Mouse (Mus musculus): ENCODE results near the gene Tmem104. TPM values are rescaled to one million over a fixed set of nuclear protein-coding genes. Genes with fewer than 3 reads are reported as not detected.

The Tmem104 gene
- total RNA-seq, 2 experiments from 2014 or later, result 4.5 to 6.0 TPM

DNA sequence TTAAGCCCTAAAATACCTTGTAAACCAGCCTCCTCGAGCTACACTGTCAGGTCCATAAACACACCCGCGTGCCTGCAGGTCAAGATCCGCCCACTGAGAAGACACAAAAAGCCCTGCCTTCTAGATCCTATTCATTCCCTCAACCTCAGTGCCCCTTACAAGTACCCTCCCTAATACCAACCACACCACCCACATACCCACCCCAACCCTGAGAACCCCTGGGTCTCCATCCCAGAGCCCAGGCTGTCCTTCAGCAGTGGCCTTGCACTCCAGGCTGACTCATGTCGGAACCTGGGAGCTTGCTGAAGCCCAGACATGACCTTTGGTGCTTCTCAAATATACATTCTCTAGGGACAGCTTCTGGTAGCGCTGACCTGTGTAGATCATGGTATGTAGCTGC, 87.5 kb downstream of the Tmem104 start:
- intact Hi-C loops (cut with DNase I), result no loop called here

DNA sequence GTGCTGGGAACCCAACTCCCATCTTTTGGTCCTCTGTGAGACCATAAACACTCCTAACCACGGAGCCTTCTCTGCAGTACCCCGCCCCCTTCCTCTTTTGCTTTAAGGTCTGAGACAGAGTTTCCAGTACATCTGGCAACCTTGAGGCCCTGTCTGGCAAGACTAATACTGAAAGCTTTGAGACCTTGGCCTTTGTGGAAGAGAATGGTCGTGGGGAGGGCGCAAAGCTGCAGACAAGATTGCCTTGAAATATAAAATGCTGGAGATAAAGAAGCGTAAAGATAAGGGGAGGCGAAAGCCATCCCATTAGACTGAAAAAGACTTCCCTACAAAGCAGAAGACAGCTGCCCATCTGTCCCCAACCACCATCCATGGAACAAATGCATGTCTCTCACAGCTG, 88.2 kb downstream of the Tmem104 start:
- no peak for DNase-seq
- intact Hi-C loops (cut with DNase I), result no loop called here

More for the DNA sequence above, 87.5 kb downstream of the Tmem104 start:
- DNase-seq, result no peak

DNA sequence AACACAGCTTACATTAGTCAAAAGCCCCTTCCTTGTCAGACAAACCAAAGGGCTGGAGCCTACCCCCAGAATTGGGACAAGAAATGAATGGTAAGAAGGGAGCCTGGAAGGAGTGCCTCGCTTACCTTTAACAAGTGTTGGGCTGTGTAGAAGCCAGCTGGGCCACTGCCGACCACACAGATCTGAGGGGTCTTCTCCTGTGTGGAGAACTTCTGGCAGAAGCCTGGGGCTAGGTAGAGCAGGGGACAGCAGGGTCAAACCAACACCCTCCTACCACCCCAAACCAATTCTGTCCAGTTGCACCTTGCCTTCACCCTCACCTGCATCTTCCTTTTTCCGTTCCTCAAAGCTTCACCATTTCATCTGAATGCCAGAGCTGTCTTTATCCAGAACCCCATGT, 88.7 kb downstream of the Tmem104 start:
- no peak for DNase-seq
- intact Hi-C loops (cut with DNase I), result no loop called here

DNA sequence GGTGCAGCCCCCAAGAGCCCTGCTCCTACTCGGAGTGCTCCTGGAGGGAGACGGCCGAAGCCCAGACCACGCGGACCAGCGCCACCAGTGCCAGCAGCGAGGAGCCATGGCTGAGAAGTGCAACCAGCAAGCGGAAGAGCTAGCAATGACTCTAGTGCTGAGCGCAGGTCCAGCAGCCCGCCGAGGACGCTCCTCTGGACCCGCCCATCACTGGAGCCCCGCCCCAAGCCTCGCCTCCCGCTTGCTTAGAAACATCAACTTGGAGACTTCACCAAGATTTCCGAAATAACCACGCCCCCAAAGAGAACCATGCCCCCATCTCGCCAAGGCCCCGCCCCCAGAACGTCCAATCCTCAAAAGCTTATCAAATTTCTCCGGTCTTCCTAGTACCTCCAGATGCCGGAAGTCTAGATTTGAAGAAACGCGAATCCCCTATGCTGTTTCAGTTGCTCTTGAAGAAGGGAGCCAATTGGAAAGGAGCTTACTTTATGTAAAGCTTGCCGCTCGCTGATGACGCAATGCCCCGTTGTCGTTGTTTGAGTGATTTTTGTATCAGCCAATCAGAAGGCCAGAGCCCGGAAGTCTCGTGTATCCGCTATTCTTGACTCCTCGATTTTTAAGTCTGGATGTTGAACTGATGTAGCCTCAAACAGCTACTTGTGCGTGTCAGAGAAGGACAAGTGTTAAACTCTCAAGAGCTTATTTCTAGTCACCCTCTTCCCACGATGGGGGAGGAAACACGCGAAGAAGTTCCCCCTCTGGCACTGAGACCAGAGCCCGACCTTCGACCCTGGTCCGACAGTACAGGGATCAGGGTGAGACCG, 89.7 kb downstream of the Tmem104 start, which contains the start of gene Fdxr:
TSS of gene Fdxr (minus strand) at position 271 of the 824 bp plus-strand sequence.
- DNase-seq, result peak; percentile 96 to 99
- intact Hi-C loops (cut with DNase I), result no loop called here

DNA sequence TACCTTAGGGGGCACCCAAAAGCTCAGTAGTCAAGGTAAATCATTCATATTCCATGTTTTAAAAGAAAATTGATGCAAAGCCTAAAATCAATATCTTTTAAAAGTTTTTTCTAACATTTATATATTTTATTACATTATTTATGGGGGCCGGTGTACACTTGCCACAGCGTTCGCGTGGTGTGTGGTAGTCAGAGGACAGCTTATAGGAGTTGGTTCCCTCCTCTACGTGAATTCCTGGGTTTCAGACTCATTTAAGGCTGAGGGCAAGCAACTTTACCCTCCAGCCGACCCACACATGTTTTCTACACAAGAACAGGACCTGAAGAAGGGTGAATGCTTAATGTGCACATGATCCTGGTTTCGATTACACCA, 90.3 kb downstream of the Tmem104 start:
- intact Hi-C loops (cut with DNase I), result no loop called here
- DNase-seq, result no peak

DNA sequence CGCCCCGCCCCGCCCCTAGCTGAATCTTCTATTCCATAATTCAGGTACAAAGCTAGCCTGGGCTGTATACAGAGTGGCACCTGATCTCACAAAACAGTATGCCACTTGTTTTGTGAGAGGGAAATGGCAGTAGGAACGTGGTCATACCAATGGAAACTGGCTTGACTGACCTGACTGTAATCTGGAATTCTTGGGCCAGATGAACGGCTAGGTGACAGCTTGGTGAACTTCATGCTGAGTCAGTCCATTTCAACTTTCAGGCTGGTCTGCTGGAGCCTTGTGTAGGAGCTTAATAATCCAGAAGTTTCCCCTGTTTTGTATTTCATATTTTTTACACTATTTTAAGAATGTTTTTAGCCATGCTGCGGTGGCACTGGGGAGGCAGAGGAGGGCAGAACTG, 90.9 kb downstream of the Tmem104 start:
- intact Hi-C loops (cut with DNase I), result no loop called here

DNA sequence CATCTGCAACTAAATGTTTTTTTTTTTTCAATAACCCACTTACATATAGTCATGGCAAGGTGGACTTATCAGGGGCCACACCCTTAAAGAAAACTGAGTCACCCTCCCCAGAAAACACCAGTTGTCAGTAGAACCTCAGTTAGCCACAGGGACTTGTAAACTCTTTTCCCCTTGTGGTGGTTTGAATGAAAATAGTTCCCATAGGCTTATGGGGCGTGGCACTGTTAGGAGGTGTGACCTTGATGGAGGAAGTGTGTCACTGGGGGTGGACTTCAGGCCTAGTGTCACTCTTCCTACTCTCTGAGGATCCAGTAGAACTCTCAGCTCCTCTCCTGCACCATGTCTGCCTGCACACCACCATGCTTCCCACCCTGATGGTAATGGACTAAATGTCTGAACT, 92.4 kb downstream of the Tmem104 start:
- intact Hi-C loops (cut with DNase I), result no loop called here
- no peak for DNase-seq

More for the DNA sequence above, 90.9 kb downstream of the Tmem104 start:
- DNase-seq, result no peak

DNA sequence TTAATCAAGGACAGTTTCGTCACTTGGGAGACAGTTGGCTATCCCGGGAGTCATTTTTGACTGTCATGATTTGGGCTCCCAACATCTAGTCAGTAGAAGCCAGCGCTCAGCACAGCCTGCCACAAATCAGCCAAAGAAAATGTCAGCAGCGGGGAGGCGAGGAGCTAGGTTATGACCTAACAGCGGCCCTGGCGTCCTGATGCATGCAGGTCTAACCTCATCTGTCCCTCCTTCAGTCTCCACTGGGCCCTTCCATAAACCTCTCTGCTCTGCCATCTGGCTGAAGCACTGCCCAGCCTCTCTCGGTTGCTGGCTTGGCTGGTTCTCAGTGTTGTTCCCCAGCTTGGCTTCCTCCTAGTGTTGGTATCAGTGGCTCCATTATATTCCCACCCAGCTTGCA, 95.0 kb downstream of the Tmem104 start:
- no peak for DNase-seq
- intact Hi-C loops (cut with DNase I), result no loop called here

DNA sequence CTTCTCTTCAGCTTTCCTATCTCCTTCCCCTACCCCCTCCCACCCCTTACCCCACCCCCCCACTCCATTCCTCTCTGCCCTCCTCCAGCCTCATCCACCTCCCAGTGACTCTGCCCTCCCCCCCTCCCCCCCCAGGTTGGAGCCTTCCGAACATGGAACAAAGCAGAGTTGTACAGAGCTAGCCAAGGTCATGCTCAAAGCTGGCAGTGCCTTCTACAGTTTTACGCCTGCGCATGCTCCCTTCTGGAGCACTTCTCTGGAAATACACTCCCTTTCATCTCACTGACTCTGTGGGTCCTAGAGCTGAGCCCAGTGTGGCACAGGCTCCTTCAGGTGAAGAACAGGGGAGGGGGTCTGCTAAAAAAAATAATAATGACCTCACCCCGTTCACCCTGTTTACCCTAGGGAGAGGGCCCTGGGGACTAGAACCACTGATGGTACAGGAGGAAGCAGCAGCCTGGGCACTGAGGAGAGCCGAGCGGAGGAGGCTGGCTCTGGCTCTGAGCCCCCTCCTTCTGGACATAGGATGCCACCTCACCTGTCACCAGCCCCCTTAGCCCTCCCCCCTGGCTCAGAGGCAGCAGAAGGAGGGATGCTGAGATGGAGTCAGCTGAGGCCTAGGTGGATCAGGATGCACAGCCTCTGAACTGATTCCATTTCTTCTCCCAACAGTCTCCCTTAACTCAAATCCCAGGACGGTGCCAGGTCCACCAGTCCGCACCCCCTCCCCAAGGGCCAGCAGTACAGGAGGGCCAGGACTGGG, 95.6 kb downstream of the Tmem104 start:
- intact Hi-C loops (cut with DNase I), result no loop called here
- DNase-seq, result no peak

DNA sequence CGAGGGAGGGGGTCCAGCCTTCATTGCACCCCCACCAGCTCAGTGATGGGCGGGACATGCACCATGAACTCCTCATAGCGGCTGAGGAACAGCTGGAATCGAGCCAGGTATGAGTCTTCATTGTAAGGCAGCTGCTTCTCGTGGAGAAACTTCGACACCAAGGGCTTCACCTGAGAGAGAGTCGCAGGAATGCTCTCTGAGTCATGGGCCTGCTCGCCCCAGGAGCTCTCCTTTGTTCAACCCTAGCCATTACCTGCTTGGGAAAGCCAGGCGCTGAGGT, 96.1 kb downstream of the Tmem104 start:
- no peak for DNase-seq
- intact Hi-C loops (cut with DNase I), result no loop called here

DNA sequence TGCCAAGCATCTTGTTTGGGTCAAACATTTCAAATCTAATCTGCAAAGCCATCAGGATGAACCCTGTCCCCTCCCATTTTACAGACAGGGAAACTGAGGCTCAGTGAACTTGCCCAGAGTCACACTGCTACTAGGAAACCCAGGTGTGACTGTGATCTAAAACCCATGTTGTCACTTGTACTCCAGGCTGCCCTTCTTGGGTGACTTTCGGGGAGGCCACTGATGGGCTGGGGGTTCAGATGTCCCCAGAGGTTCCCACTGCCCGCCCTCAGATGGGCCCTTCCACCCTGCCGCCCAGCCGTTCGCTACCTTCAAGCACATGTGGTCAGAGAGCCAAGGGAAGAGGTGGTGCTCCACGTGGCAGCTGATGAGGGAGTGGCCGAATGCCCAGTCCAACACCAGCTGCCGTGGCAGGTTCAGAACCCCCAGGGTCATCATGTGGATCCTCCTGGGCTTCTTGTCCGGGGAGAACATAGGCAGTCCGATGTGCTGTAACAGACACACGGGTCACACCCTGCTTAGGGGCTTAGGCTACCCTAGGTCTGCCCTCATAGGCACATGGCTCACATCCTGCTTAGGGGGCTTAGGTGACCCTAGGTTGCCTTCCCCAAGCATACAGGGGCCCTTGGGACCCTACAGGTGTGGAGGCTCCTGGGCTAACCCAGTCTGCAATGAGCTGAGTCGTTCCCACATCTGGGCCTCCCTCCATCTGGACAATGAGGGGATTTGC, 96.8 kb downstream of the Tmem104 start:
- no peak for DNase-seq
- intact Hi-C loops (cut with DNase I), result no loop called here

DNA sequence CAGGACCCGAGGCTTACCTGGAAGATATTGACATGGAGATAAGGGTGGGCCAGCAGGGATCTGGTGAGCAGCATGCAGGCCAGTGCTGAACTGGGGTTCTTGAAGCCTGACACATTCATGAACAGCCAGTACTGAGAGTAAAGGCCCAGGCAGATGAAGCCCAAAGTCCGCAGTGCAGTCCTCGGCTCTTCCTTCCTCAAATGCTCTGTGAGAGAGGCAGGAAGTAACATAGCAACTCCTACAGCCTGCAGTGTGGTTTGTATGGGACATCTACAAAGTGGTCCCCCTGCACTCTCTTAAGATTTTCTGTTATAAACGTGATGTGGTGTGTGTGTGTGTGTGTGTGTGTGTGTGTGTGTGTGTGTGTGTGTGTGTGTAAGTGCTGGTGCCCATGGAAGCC, 98.0 kb downstream of the Tmem104 start:
- DNase-seq, result no peak
- intact Hi-C loops (cut with DNase I), result no loop called here

DNA sequence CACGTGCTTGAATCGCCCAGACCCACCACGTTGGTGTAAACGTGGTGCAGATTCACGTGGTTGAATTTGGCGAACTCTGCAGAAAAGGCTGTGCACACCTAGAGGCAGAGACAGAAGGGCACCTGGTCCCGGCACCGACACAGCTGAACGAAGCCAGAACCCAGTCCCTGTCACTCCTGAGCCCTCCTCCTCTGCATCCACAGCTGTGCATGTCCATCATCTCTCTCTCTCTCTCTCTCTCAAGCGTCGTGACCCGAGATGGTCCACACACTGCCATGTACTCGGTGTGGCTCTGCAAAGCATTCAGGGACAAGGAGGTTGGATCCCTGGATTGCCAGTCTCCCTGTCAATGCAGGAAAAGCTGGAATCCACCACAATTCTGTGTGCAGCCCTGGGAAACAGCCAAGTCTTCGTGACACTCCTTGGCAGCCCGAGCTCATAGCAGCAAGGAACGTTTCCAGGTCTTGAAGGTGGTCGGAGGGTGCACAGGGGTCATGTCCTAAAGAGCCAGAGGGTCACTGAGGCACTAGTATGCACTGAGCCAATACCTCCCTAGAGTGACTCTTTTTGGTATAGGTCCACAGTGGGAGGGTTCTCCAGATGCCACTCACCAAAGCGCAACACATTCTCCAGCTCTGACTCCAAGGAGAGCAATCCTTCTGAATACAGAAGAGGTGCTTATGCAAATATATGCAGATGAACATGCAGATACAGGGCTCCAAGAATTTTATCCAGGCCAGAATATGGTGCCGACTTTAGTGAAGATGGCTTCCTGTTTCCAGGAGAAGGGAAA, 99.1 kb downstream of the Tmem104 start:
- intact Hi-C loops (cut with DNase I), result no loop called here
- no peak for DNase-seq

DNA sequence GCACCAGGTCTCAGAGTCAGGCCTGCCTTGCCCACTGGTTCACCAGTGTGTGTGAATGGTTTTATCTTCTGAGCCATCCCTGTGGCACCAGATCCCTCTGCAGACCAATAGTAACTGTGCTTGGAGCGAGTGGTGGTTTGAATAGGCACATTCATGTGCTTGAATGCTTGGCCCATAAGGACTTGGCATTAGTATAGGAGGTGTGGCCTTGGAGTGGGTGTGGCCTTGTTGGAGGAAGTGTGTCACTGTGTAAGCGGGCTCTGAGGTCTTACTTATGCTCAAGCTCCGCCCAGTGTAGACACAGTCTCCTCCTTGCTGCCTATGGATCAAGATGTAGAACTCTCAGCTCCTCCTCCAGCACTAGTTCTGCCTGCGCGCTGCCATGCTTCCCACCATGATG, 100.1 kb downstream of the Tmem104 start:
- DNase-seq, result no peak
- intact Hi-C loops (cut with DNase I), result no loop called here

DNA sequence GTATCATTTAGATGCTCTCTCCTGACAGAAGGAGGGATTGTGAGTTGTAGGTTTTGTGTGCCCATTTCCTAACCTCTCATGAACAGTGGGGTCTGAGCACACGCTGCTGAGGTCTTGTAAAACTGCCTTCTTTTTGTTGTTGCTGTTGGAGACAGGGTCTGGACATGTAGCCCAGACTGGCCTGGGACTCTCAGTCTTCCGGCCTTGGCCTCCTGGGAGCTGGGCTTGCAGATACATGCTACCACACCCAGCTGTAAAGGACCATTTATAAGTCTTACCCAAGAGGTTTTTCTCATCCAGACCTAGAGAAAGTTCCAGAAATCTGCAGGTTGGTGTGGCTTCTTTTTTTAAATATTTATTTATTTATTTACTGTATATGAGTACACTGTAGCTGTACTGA, 101.0 kb downstream of the Tmem104 start:
- intact Hi-C loops (cut with DNase I), result no loop called here
- DNase-seq, result no peak

DNA sequence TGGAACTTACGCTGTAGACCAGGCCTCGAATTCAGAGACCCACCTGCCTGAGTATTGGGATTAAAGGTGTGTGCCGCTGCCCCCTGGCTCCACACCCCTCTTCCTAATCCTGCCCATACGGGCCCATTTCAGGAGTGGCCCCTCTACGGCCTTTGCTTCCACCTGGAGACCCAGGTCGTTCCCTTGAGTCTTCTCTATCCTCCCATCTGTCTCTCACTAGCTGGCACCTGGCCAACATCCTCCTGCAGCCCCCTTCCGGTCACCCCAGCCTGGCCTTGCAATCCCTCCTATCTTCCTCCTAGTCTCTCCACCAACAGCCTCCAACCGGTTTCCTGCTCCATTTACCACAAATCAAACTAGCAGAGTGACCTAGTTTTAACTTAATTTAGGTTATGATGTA, 102.6 kb downstream of the Tmem104 start:
- intact Hi-C loops (cut with DNase I), result no loop called here
- DNase-seq, result no peak

DNA sequence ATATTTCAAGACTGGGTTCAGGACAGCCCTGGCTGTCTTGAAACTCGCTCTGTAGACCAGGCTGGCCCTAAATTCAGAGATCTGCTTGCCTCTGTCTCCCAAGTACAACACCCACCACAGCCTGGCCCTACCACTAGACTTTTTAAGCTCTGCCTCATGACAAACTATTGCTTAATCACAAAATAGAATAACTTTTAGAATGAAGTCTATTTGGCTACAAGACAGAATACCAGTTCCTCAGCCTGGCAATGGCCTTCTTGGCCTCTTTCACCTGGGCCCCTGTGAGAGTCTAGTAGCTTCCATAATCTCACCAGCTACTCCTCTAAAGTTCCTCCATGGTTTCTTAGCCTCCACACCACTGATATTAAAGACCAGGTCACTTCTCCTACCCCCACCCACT, 103.0 kb downstream of the Tmem104 start:
- intact Hi-C loops (cut with DNase I), result no loop called here
- DNase-seq, result no peak

DNA sequence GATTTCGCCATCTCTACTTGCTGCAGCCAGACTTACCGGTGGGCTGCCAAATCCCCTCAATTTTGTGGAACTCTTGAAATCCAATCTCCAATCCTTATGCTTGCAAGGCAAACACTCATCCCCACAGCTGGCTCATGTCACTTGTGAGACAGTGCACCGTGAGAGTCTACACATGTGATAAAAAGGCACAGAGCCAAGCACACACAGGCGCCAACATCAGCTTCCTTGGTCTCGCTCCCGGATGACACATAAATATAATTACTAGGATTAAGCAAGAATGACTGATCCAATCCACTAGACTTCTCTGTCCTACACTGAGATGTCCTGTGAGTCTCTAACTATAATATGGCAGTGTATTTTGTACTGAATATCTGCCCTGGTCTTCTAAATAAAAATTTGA, 103.6 kb downstream of the Tmem104 start:
- intact Hi-C loops (cut with DNase I), result no loop called here
- DNase-seq, result peak; percentile 65 to 75

DNA sequence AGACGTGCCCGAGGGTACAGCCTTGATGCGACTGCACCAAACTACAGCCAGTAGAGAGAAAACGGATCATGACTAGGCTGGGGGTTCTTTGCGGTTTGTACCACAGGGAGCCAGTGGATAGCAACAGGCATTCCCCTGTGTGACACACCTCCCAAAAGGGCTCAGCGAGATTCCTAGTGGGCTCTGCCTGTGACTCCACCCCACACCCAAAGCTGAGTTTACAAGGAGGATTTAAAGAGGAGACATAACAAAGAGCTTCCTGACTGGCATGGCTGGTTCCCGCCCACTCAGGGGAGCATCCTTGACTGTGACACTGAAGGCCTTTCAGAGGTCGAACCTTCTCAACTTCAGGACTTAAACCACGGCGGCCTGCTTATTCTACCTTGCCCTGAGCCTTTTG, 104.2 kb downstream of the Tmem104 start:
- no peak for DNase-seq

DNA sequence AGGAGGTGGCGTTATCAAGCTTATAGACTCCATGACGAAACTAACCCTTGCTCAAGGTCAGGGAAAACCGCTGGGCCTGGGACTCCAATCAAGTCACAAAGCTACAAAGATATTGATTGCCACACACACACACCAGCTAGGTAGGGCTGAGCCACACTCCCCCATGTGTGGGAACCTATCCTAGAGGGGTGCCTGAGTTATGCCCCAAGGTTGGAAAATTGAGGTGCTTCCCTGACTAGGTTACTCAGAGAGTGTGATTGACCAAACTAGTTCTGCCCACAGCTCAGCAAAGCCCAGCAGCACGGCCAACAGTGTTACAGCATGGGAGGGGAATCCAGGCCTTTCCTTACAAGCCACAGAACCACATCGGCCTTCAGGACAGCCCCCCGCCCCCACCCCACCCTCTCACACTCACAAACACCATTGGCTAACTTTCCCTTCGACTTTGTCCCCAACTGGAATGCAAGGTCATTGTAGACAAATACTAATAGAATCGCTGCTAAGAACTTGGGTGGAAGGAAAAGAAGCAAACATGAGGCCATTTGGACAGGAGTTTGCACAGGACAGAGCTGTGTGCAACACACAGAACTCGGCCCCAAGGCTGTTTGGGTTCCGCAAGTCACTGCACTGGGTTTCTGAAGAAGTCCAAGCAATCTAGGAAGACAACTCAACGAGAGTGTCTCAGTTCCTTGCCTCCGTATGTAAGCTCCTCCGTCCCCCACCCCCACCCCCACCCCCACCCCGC, 105.5 kb downstream of the Tmem104 start:
- intact Hi-C loops (cut with DNase I), result no loop called here
- DNase-seq, result no peak

More for the DNA sequence above, 104.2 kb downstream of the Tmem104 start:
- intact Hi-C loops (cut with DNase I), result no loop called here
